Mouse (Mus musculus) kidney, adult 2 months (tissue): ENCODE measurements around the gene Kbtbd3.

Experiments used
- CTCF ChIP-seq: fragments of 200-500 bp; conservative IDR thresholded peaks from 2 replicates; pipeline ENCODE4 v1.5.1; 2011; ENCODE audit warnings: low read depth, mild to moderate bottlenecking, control low read depth, low read length, moderate library complexity, mixed read lengths; ENCODE audit not compliant: insufficient read depth, insufficient read length
- POLR2A ChIP-seq: fragments of 200-500 bp; IDR thresholded peaks from one replicate; pipeline ENCODE4 v1.6.1; 2011; ENCODE audit warnings: low read depth, low read length, control low read depth

DNA sequence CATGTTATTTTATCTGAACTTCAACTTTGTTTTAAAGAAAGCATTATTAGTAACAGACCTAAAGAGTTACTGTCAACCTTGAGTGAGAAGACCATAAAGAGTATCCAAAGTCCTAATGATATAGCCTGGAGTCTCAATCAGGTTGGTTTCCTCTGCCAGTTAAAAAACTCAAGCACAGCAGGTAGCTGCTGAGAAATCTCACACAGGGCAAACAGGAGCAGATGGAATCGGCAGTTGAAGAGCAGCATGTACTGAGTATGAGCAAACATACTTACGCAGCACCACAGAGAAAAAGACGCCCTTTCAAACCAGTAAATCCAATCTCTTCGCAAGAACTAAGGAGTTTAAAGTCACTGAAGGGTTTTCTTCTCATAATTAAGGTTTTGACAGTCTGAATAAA is 4.3 kb downstream of the Kbtbd3 start:
- TF ChIP-seq POLR2A (no peak), CTCF (no peak)
